Mouse (Mus musculus) ES-Bruce4 (cell line): ENCODE results near the gene Eif5. TPM values are rescaled to one million over a fixed set of nuclear protein-coding genes. Genes with fewer than 3 reads are reported as not detected.
A peak's percentile ranks its signal among the peaks of the same experiment; 100 is the strongest.

ENCODE experiments used
- H3K27ac ChIP-seq: 2 replicates; pipeline ENCODE4 v1.5.1; 2012; ENCODE audit warnings: low read length, inconsistent platforms; ENCODE audit not compliant: insufficient read depth
- H3K27me3 ChIP-seq: 2 replicates; pipeline ENCODE4 v1.6.1; 2012; ENCODE audit warnings: mild to moderate bottlenecking, low read length, inconsistent platforms; ENCODE audit not compliant: control insufficient read depth, poor library complexity, insufficient read depth, severe bottlenecking
- H3K36me3 ChIP-seq: 2 replicates; pipeline ENCODE4 v1.6.1; 2012; ENCODE audit warnings: inconsistent platforms, mild to moderate bottlenecking, low read length, moderate library complexity; ENCODE audit not compliant: control insufficient read depth, poor library complexity, insufficient read depth, severe bottlenecking
- H3K4me1 ChIP-seq: one replicate; pipeline ENCODE4 v1.8.1; 2011; ENCODE audit warnings: low read length; ENCODE audit not compliant: control insufficient read depth, insufficient read depth
- H3K4me3 ChIP-seq: 2 replicates; pipeline ENCODE4 v1.5.1; 2011; ENCODE audit warnings: low read depth, mild to moderate bottlenecking, low read length
- H3K9ac ChIP-seq: 2 replicates; pipeline ENCODE4 v1.6.1; 2012; ENCODE audit warnings: low read depth, mild to moderate bottlenecking, inconsistent platforms; ENCODE audit not compliant: poor library complexity, severe bottlenecking
- H3K9me3 ChIP-seq: replicated peaks from 2 replicates; pipeline ENCODE4 v1.6.1; 2012; ENCODE audit warnings: mild to moderate bottlenecking, low read length, inconsistent platforms; ENCODE audit not compliant: control insufficient read depth, poor library complexity, insufficient read depth, severe bottlenecking
- CTCF ChIP-seq: IDR thresholded peaks from one replicate; pipeline ENCODE4 v1.8.1; 2011; ENCODE audit warnings: low read depth, low read length
- EP300 ChIP-seq: IDR thresholded peaks from 2 replicates; pipeline ENCODE4 v1.6.1; 2011; ENCODE audit warnings: low read depth, low read length; ENCODE audit not compliant: insufficient read depth
- POLR2A ChIP-seq: IDR thresholded peaks from one replicate; pipeline ENCODE4 v1.8.1; 2011; ENCODE audit warnings: low read length; ENCODE audit not compliant: insufficient read depth
- polyA plus RNA-seq: library from polyadenylated mRNA; stranded (reverse); fragments of >200 nt; gene quantifications from 2 replicates; pipeline ENCODE4 v1.2.4, GENCODE M21; 2011; ENCODE audit warnings: low read depth; ENCODE audit not compliant: missing spikeins, insufficient read depth, insufficient read length

Eif5 gene
- 315 and 323 TPM in 2 replicates for polyA plus RNA-seq

DNA sequence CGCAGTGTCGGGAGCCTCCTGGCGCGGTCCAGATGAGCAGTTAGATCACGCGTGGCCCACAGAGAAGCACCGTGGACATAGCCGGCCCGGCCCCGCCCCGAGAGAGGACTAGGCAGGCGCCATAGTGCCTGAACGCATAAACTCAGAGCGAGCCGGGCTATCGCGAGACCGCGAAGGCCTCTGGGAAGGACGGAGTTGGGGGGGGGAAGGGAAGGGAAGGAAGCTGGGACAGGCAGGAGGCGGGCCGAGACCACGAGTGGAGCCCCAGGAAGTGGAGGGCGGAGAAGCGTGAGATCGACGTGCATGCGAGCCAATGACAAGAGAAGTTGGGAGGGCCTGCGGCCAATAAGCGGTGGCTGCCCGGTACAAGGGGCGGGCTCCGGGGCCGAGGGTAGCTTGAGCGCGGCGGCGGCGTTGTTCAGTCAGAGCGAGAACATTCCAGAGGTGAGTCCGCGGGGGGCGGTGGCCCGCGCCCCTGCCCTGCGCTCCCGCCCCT lies at the start of gene Eif5:
TSS of gene Eif5 (plus strand) at position 221 of the 496 bp plus-strand sequence.
- TF ChIP-seq EP300, result peak; percentile 72; the same call in 1 of the 2 replicates
- peak; percentile 64 for TF ChIP-seq POLR2A
- TF ChIP-seq CTCF, result no peak
- Histone ChIP-seq H3K36me3 (peaks cover 37% of the 10 kb centered on the region), H3K9ac (peak within 1 kb of the TSS; percentile 98)

GRCm38 (mm10) chr12:111489261-111489865 lies 48.5 kb upstream of the Eif5 start:
- Histone ChIP-seq H3K36me3 (no peaks in the 10 kb centered on the region), H3K27ac (no peak overlapping the region), H3K9me3 (peaks cover 4% of the 10 kb centered on the region; the same call in 1 of the 2 replicates), H3K9ac (no peak overlapping the region), H3K27me3 (no peaks in the 10 kb centered on the region; the same call in 1 of the 2 replicates), H3K4me3 (no peak overlapping the region), H3K4me1 (no peaks in the 10 kb centered on the region)
- TF ChIP-seq CTCF (no peak), POLR2A (no peak), EP300 (no peak)

More for the DNA sequence above, at the start of gene Eif5:
- peak within 1 kb of the TSS; percentile 93 for H3K4me3 ChIP-seq
- peak within 1 kb of the TSS; percentile 12; the same call in 1 of the 2 replicates for H3K27ac ChIP-seq
- no peaks in the 10 kb centered on the region for H3K27me3 ChIP-seq
- no peaks in the 10 kb centered on the region for H3K9me3 ChIP-seq
- H3K4me1 ChIP-seq, result peaks cover 5% of the 10 kb centered on the region

GRCm38 (mm10) chr12:111494931-111495330 lies 42.9 kb upstream of the Eif5 start:
- no peaks in the 10 kb centered on the region for H3K36me3 ChIP-seq
- H3K27me3 ChIP-seq, result no peaks in the 10 kb centered on the region
- H3K9ac ChIP-seq, result no peak overlapping the region
- H3K4me3 ChIP-seq, result no peak overlapping the region
- peaks cover 4% of the 10 kb centered on the region; the same call in 1 of the 2 replicates for H3K9me3 ChIP-seq
- H3K27ac ChIP-seq, result no peak overlapping the region
- no peak for TF ChIP-seq CTCF
- TF ChIP-seq EP300, result no peak
- TF ChIP-seq POLR2A, result no peak
- peaks cover 2% of the 10 kb centered on the region for H3K4me1 ChIP-seq

- peaks cover 6% of the 10 kb centered on the region for H3K4me1 ChIP-seq
- no peak overlapping the region for H3K4me3 ChIP-seq
- TF ChIP-seq CTCF (peak; percentile 72), POLR2A (no peak)
Observed at GRCm38 (mm10) chr12:111497076-111497475, 40.7 kb upstream of the Eif5 start.

GRCm38 (mm10) chr12:111499617-111500016 lies 38.2 kb upstream of the Eif5 start:
- Histone ChIP-seq H3K4me1 (peaks cover 13% of the 10 kb centered on the region), H3K9ac (no peak overlapping the region), H3K9me3 (no peaks in the 10 kb centered on the region; the same call in 1 of the 2 replicates), H3K36me3 (no peaks in the 10 kb centered on the region), H3K27ac (no peak overlapping the region), H3K4me3 (no peak overlapping the region), H3K27me3 (no peaks in the 10 kb centered on the region)
- no peak for TF ChIP-seq CTCF
- TF ChIP-seq POLR2A, result no peak
- TF ChIP-seq EP300, result no peak

More at GRCm38 (mm10) chr12:111497076-111497475, 40.7 kb upstream of the Eif5 start:
- peaks cover 4% of the 10 kb centered on the region; the same call in 1 of the 2 replicates for H3K9me3 ChIP-seq
- no peak overlapping the region for H3K27ac ChIP-seq
- no peaks in the 10 kb centered on the region for H3K36me3 ChIP-seq
- no peak overlapping the region for H3K9ac ChIP-seq
- H3K27me3 ChIP-seq, result no peaks in the 10 kb centered on the region

GRCm38 (mm10) chr12:111500725-111501124 lies 37.1 kb upstream of the Eif5 start:
- Histone ChIP-seq H3K4me3 (peak overlapping the region; percentile 36), H3K9me3 (no peaks in the 10 kb centered on the region; the same call in 1 of the 2 replicates), H3K27ac (no peak overlapping the region), H3K27me3 (no peaks in the 10 kb centered on the region), H3K36me3 (no peaks in the 10 kb centered on the region), H3K9ac (no peak overlapping the region), H3K4me1 (peaks cover 13% of the 10 kb centered on the region)
- no peak for TF ChIP-seq CTCF
- no peak for TF ChIP-seq POLR2A
- peak; percentile 31; the same call in 1 of the 2 replicates for TF ChIP-seq EP300
